In the genomic region with DNA sequence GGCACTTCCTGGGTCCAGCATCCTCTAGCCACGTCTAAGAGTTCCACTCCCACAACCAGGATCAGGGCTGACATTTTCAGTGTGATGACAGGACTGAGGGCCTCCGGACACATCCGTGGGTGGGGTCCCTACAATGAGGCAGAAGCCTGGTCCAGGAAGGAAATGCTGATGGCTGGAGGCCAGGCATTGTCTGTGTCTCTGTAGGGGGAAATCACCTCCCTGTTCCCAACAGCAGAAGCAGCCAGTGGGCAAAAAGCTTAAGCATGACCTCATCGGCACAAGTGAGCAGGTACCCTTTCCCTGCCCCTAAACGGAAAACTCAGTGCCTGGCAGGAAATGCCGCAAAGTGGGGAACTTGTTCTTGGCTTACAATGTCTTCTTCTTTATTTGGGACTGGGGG, we compare ENCODE assay signal across 8 mouse cellular contexts. TPM values are rescaled to one million over a fixed set of nuclear protein-coding genes. Genes with fewer than 3 reads are reported as not detected.
DNase-seq lines count a peak whose midpoint lies in the region; ATAC-seq lines count a peak whose summit lies in the region.

No protein-coding gene starts in this region.

- H3K9me3 ChIP-seq in heart, embryonic 14.5 days (ENCODE audit: control insufficient read depth, low read length): no peaks in the 10 kb centered on the region
- no peaks in the 10 kb centered on the region for H3K9me3 ChIP-seq in limb, embryonic 15.5 days

- no peaks in the 10 kb centered on the region for H3K27me3 ChIP-seq in heart, embryonic 14.5 days (ENCODE audit: control insufficient read depth, insufficient read depth, low read length)
- no peaks in the 10 kb centered on the region for H3K27me3 ChIP-seq in limb, embryonic 15.5 days

- 36% methylated on average over 6 of the region's 6 CpGs for WGBS in heart, embryonic 14.5 days
- WGBS in limb, embryonic 15.5 days: 68% methylated on average over 6 of the region's 6 CpGs

- peak overlapping the region; percentile 81 to 87 for H3K27ac ChIP-seq in heart, embryonic 14.5 days (replicated peaks in 1 of 2; ENCODE audit: control insufficient read depth in 1 of 2, insufficient read depth in 1 of 2, low read depth in 2 of 2, low read length in 2 of 2)
- peak overlapping the region; percentile 44; the same call in 1 of the 2 replicates for H3K27ac ChIP-seq in limb, embryonic 15.5 days

- H3K4me1 ChIP-seq in heart, embryonic 14.5 days (ENCODE audit: control insufficient read depth in 2 of 2, insufficient read depth in 2 of 2, low read length in 2 of 2): peaks cover 8 to 12% of the 10 kb centered on the region in 2 experiments; a peak in 3 of 4 replicates
- H3K4me1 ChIP-seq in limb, embryonic 15.5 days: peaks cover 12% of the 10 kb centered on the region

- H3K36me3 ChIP-seq in heart, embryonic 14.5 days (ENCODE audit: control insufficient read depth, insufficient read depth, low read length): peaks cover 60% of the 10 kb centered on the region
- peaks cover 81% of the 10 kb centered on the region for H3K36me3 ChIP-seq in limb, embryonic 15.5 days

- peak; percentile 23 for DNase-seq in ovary, postnatal 36 days (ENCODE audit: low spot score)
- no peak for DNase-seq in ovary, postnatal 14 days (ENCODE audit: low spot score)
- peak; percentile 23 for DNase-seq in yolk sac, embryonic 10.5 days (ENCODE audit: low spot score)
- DNase-seq in urinary bladder, postnatal 4 days (ENCODE audit: low spot score in 2 of 2): no peak
- DNase-seq in cerebellum, postnatal 4 days (ENCODE audit: low spot score in 2 of 2): no peak

- no peak overlapping the region for H3K9ac ChIP-seq in heart, embryonic 14.5 days (ENCODE audit: low read length)
- no peak overlapping the region for H3K9ac ChIP-seq in limb, embryonic 15.5 days

- no peak overlapping the region for H3K4me2 ChIP-seq in heart, embryonic 14.5 days (ENCODE audit: low read length)
- H3K4me2 ChIP-seq in limb, embryonic 15.5 days: no peak overlapping the region

- no peak overlapping the region for H3K4me3 ChIP-seq in heart, embryonic 14.5 days (ENCODE audit: control insufficient read depth in 1 of 2, insufficient read depth in 1 of 2, low read depth in 1 of 2, low read length in 2 of 2)
- no peak overlapping the region for H3K4me3 ChIP-seq in limb, embryonic 15.5 days

- ATAC-seq in heart, embryonic 14.5 days (ENCODE audit: insufficient number of reproducible peaks, insufficient read depth, low FRiP score, low read depth): peak; percentile 68
- no peak for ATAC-seq in limb, embryonic 15.5 days (ENCODE audit: insufficient number of reproducible peaks, low FRiP score, low TSS enrichment, low read depth)
- no peak for ATAC-seq in megakaryocyte, adult 5-6 weeks (ENCODE audit: poor library complexity, severe bottlenecking)

RNA-seq across cellular contexts. Expression of a gene that starts 11.5 kb away (rescaled TPM):
- 18.6 and 19.9 TPM in 2 replicates for polyA plus RNA-seq in heart, embryonic 14.5 days (2014; fragmentation: Nextera tagmentation; extraction: Ambion mirVana)
- 28.6 and 29.6 TPM in 2 replicates for polyA plus RNA-seq in limb, embryonic 15.5 days (2015; fragmentation: Nextera tagmentation; extraction: Ambion mirVana)
- total RNA-seq in megakaryocyte, adult 5-6 weeks (2015): 1.6 and 2.6 TPM in 2 replicates
- 6.5 and 7.9 TPM in 2 replicates for total RNA-seq in megakaryocyte, adult 5-6 weeks (2017)

RNA-seq across cellular contexts. Expression of a gene that starts 37.2 kb away (rescaled TPM):
- polyA plus RNA-seq in heart, embryonic 14.5 days (2014; fragmentation: Nextera tagmentation; extraction: Ambion mirVana): 1.0 and 1.2 TPM in 2 replicates
- polyA plus RNA-seq in limb, embryonic 15.5 days (2015; fragmentation: Nextera tagmentation; extraction: Ambion mirVana): 2.0 and 2.4 TPM in 2 replicates
- not detected in 2 replicates for total RNA-seq in megakaryocyte, adult 5-6 weeks (2015)
- total RNA-seq in megakaryocyte, adult 5-6 weeks (2017): 1.6 TPM in 1 of 2 replicates, not detected in the other

RNA-seq across cellular contexts. Expression of a gene that starts 37.3 kb away (rescaled TPM):
- 47.5 and 51.3 TPM in 2 replicates for polyA plus RNA-seq in heart, embryonic 14.5 days (2014; fragmentation: Nextera tagmentation; extraction: Ambion mirVana)
- 72.0 and 76.4 TPM in 2 replicates for polyA plus RNA-seq in limb, embryonic 15.5 days (2015; fragmentation: Nextera tagmentation; extraction: Ambion mirVana)
- 24.8 and 31.2 TPM in 2 replicates for total RNA-seq in megakaryocyte, adult 5-6 weeks (2015)
- 31.6 and 41.8 TPM in 2 replicates for total RNA-seq in megakaryocyte, adult 5-6 weeks (2017)

RNA-seq across cellular contexts. Expression of a gene that starts 44.0 kb away (rescaled TPM):
- not detected in 2 replicates for polyA plus RNA-seq in heart, embryonic 14.5 days (2014; fragmentation: Nextera tagmentation; extraction: Ambion mirVana)
- polyA plus RNA-seq in limb, embryonic 15.5 days (2015; fragmentation: Nextera tagmentation; extraction: Ambion mirVana): 0.52 and 0.62 TPM in 2 replicates
- 1.3 TPM in 1 of 2 replicates, not detected in the other for total RNA-seq in megakaryocyte, adult 5-6 weeks (2015)
- total RNA-seq in megakaryocyte, adult 5-6 weeks (2017): 0.45 and 0.51 TPM in 2 replicates

Comparison
In these comparisons a context has a peak if more than half of its experiments do, and no peak if none do; other contexts are left out.
1. DNase-seq: peak in ovary, postnatal 36 days (single experiment) and yolk sac, embryonic 10.5 days (single experiment); none in ovary, postnatal 14 days (single experiment), urinary bladder, postnatal 4 days (0 of 2) and cerebellum, postnatal 4 days (0 of 2).